Mouse (Mus musculus) kidney, postnatal 0 days (tissue): ENCODE results near the gene Pbx1. TPM values are rescaled to one million over a fixed set of nuclear protein-coding genes. Genes with fewer than 3 reads are reported as not detected.
A peak's percentile ranks its signal among the peaks of the same experiment; 100 is the strongest.

Experiments used
- ATAC-seq: fragments of 200-750 bp; cut with Nextera tagmentation; replicated peaks from 2 replicates; pipeline ENCODE4 v1.8.0; 2017; ENCODE audit warnings: low read depth, moderate number of reproducible peaks, moderate TSS enrichment, moderate library complexity; ENCODE audit not compliant: low FRiP score
- DNase-seq: peaks from one replicate; pipeline ENCODE4 v3.0.0-alpha.2; 2016; ENCODE audit warnings: low spot score
- H3K27ac ChIP-seq: fragments of 300-500 bp; sonication (generic); 2 replicates; pipeline ENCODE4 v1.5.1; 2014; ENCODE audit warnings: mild to moderate bottlenecking
- H3K27me3 ChIP-seq: fragments of 300-500 bp; sonication (generic); 2 replicates; pipeline ENCODE4 v1.6.1; 2014; ENCODE audit warnings: low read length, mixed read lengths; ENCODE audit not compliant: insufficient read depth
- H3K36me3 ChIP-seq: fragments of 300-500 bp; sonication (generic); 2 replicates; pipeline ENCODE4 v1.6.1; 2014; ENCODE audit warnings: low read length, mixed read lengths; ENCODE audit not compliant: insufficient read depth
- H3K4me1 ChIP-seq: fragments of 300-500 bp; sonication (generic); replicated peaks from 2 replicates; pipeline ENCODE4 v1.6.1; 2014; ENCODE audit warnings: antibody characterized with exemption, low read length, mixed read lengths; ENCODE audit not compliant: insufficient read depth
- H3K4me2 ChIP-seq: fragments of 300-500 bp; sonication (generic); 2 replicates; pipeline ENCODE4 v1.6.1; 2014; ENCODE audit warnings: mild to moderate bottlenecking, low read length, moderate library complexity, mixed read lengths
- H3K4me3 ChIP-seq: fragments of 300-500 bp; sonication (generic); replicated peaks from 2 replicates; pipeline ENCODE4 v1.5.1; 2014; ENCODE audit warnings: low read depth, low read length
- H3K9ac ChIP-seq: fragments of 300-500 bp; sonication (generic); 2 replicates; pipeline ENCODE4 v1.6.1; 2014; ENCODE audit warnings: low read depth, low read length
- H3K9me3 ChIP-seq: fragments of 300-500 bp; sonication (generic); replicated peaks from 2 replicates; pipeline ENCODE4 v1.6.1; 2016; ENCODE audit warnings: low read length, inconsistent platforms, mixed read lengths
- CTCF ChIP-seq: IDR thresholded peaks from 2 replicates; pipeline ENCODE4 v1.5.1; 2016; ENCODE audit warnings: antibody characterized with exemption, low read depth, mild to moderate bottlenecking, moderate library complexity
- WGBS: fragments of 180-500 bp; shearing (Covaris S2); extraction: QIAGEN DNeasy Blood & Tissue Kit; methylation state at CpG from one replicate; pipeline ENCODE4 v1.1.7; 2014; 5-methylcytosine and 5-hydroxymethylcytosine counted together
- polyA plus RNA-seq: library from polyadenylated mRNA; unstranded; fragments of >200 nt; fragmentation: Nextera tagmentation; extraction: Ambion mirVana; gene quantifications from 2 replicates; pipeline ENCODE4 v1.2.1, GENCODE M21; 2015

Pbx1 gene
- polyA plus RNA-seq, 1 experiment from 2014 or later = 55.7 TPM

DNA sequence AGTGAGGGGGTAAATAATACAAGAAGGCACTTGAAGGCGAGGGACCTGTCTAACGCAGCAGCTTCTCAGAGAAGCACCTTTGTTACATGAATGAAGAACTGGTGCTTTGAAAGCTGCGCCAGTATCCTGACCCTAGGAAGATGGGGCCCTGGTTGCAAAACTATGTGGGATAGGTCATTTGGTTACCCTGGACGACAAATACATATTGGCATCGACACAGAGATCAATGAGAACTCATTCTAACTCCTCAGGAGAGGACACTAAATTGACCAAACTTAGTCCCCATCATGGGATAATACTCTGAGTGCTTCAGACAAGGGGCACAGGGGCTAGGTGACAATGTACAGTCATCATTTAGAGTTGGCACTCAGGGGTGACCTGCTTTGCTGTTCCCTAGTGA is 264.3 kb downstream of the Pbx1 start:
- WGBS = 90% methylated on average over 5 of the region's 5 CpGs
- H3K4me2 ChIP-seq = no peak overlapping the region
- H3K9ac ChIP-seq = no peak overlapping the region
- no peak overlapping the region for H3K4me3 ChIP-seq
- ATAC-seq (no peak), DNase-seq (no peak)
- H3K27ac ChIP-seq = no peak overlapping the region
- no peaks in the 10 kb centered on the region for H3K9me3 ChIP-seq
- TF ChIP-seq CTCF = no peak
- H3K27me3 ChIP-seq = no peaks in the 10 kb centered on the region
- H3K4me1 ChIP-seq = peaks cover 15% of the 10 kb centered on the region
- H3K36me3 ChIP-seq = no peaks in the 10 kb centered on the region

DNA sequence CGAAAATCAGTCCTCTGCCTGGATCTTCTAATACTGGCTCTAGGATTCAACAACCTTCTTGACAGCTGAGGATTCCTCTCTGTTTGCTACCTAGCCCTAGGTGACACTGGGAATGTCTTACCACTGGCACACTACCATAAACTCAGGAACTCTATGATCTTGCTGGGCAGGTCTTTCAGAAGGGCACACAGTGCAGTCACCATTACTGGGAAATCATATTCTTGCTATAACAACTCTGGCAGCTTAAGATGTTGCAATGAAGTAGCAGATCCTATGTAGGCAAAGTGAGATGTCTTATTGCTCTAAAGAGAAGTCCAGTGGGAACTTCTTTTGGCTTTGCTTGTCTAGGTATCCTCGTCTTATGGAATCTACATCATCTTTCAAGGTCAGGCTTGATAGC is 265.2 kb downstream of the Pbx1 start:
- WGBS = 83% methylated on average over 2 of the region's 2 CpGs
- no peaks in the 10 kb centered on the region for H3K27me3 ChIP-seq
- peaks cover 15% of the 10 kb centered on the region for H3K4me1 ChIP-seq

DNA sequence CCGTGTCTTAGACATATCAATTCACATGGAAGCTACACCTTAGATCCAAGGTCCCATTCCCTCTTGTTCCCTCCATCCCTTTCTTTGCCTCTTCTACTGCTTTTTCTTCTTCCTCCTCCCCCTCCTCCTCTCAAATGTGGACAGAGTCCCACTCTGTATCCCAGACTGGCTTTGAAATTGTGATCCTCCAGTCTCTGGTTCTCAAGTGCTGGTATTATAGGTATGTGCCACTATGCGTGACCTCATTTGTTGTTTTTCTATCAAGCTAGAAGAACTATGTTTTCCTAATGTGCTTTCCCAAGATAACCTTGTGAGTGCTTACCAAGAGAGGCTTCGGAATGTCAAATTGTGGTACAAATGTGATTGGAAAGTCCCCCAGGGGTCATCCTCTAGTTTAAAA is 267.1 kb downstream of the Pbx1 start:
- Histone ChIP-seq H3K9me3 (no peaks in the 10 kb centered on the region), H3K9ac (no peak overlapping the region), H3K4me2 (no peak overlapping the region), H3K27me3 (no peaks in the 10 kb centered on the region), H3K36me3 (0 out of 2 replicates have a peak, but pooled peaks cover 4% of the 10 kb centered on the region), H3K4me3 (no peak overlapping the region), H3K27ac (no peak overlapping the region), H3K4me1 (peaks cover 15% of the 10 kb centered on the region)
- no peak for ATAC-seq
- peak; percentile 56 for DNase-seq
- no peak for TF ChIP-seq CTCF
- WGBS = 31% methylated on average over 3 of the region's 3 CpGs

More for the DNA sequence above, 265.2 kb downstream of the Pbx1 start:
- Histone ChIP-seq H3K4me2 (no peak overlapping the region), H3K9ac (no peak overlapping the region), H3K9me3 (no peaks in the 10 kb centered on the region), H3K4me3 (no peak overlapping the region), H3K27ac (no peak overlapping the region), H3K36me3 (0 out of 2 replicates have a peak, but pooled peaks cover under 1% of the 10 kb centered on the region)
- TF ChIP-seq CTCF = no peak
- ATAC-seq = no peak
- no peak for DNase-seq

DNA sequence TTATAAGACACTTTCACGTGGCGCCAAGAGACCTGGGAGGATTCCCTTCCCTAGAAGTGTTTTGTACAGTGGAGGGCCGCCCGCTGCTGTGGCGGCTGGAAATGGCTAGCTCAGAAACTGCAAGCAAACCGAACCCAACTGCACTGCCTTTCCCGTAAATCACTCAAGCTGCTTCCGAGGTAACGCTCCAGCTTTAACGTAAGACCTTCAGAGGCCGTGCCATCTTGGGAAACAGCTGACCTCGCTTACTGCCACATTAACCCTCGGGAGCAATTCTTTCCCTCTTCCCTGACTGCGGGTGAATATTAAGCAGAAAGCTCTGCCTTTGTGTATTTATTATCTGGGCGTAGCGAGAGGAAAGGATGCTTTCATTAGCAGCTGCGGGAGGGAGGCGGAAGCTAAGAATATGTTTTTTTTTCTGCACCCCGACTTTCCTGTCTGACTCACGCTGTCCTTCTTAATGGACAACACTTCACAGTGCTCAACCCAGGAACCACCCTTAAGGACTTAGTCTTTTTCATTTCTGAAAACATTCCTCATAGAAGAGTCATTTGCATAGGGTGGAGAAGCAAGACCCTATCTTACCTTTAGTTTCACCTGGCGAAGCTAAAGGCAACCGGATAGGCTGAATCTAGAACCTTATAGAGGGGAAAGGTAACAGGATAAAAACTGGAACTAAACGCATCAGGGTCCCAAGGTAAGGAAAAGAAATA is 268.4 kb downstream of the Pbx1 start:
- Histone ChIP-seq H3K4me3 (0 out of 2 replicates have a peak overlapping the region, but pooled peaks have one; percentile 9), H3K27me3 (no peaks in the 10 kb centered on the region), H3K4me2 (peak overlapping the region; percentile 45), H3K36me3 (0 out of 2 replicates have a peak, but pooled peaks cover 9% of the 10 kb centered on the region), H3K9me3 (no peaks in the 10 kb centered on the region), H3K27ac (peak overlapping the region; percentile 31; the same call in 1 of the 2 replicates), H3K4me1 (peaks cover 15% of the 10 kb centered on the region), H3K9ac (no peak overlapping the region)
- DNase-seq = peak; percentile 58
- no peak for ATAC-seq
- no peak for TF ChIP-seq CTCF
- 31% methylated on average over 23 of the region's 23 CpGs for WGBS

DNA sequence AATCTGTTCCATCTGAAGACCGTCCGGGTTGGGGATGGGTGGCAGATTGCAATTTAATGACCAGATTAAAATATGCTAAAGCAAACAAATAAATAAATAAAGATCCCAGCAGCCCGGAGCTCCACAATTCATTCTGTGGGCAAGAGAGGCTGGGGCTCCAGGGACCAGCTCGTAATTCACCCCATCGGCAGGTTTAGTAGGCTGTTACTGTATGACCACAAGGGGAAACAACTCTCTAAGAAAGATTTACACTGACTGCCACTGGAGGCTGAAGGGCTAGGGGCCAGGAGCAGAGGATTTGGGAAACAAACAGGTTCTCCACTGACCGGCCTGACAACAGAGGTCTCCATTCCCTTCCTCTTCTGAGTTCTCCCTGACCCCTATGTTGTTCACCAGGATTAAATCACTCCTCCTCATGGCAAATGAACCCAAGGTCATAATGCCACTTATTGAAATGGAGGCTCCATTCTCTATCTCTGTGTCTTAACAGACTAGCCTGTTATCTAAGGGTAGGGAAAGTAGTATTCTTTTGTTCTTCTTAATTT is 292.9 kb downstream of the Pbx1 start:
- TF ChIP-seq CTCF = peak; percentile 12; the same call in 1 of the 2 replicates
- H3K9me3 ChIP-seq = no peaks in the 10 kb centered on the region
- no peaks in the 10 kb centered on the region; the same call in 1 of the 2 replicates for H3K4me1 ChIP-seq
- H3K27me3 ChIP-seq = no peaks in the 10 kb centered on the region
- WGBS = 17% methylated on average over 6 of the region's 6 CpGs
- H3K27ac ChIP-seq = no peak overlapping the region
- no peaks in the 10 kb centered on the region for H3K36me3 ChIP-seq
- H3K4me2 ChIP-seq = no peak overlapping the region
- no peak overlapping the region for H3K4me3 ChIP-seq
- ATAC-seq = no peak
- H3K9ac ChIP-seq = no peak overlapping the region
- DNase-seq = peak; percentile 49

DNA sequence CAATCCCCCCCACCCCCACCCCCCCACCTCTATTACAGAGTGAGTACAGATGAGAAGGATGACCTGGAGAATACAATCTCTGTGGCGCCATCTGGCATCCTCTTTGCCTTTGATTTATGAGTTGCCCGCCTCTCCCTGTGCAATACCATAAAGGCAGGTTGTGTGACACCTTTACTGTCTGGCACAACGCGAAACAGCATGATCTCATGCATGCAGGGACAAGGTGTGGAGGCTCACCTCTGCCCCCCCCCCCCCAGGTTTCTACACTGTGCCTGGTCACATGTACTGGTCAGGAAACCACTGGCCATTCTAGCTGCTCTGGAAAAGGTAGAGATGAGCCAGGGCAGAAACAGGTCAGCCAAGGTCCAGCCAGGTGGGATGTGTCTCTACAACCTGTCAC is 293.4 kb downstream of the Pbx1 start:
- no peak overlapping the region for H3K4me2 ChIP-seq
- ATAC-seq = peak; percentile 49
- H3K9me3 ChIP-seq = no peaks in the 10 kb centered on the region
- no peak overlapping the region for H3K27ac ChIP-seq
- H3K36me3 ChIP-seq = no peaks in the 10 kb centered on the region
- 48% methylated on average over 4 of the region's 4 CpGs for WGBS
- H3K4me1 ChIP-seq = no peaks in the 10 kb centered on the region; the same call in 1 of the 2 replicates
- H3K4me3 ChIP-seq = no peak overlapping the region
- no peak for TF ChIP-seq CTCF
- DNase-seq = no peak
- H3K27me3 ChIP-seq = no peaks in the 10 kb centered on the region
- no peak overlapping the region for H3K9ac ChIP-seq
